Mouse (Mus musculus) brain, embryonic 14.5 days (tissue): ENCODE results near the gene Hic1.

ENCODE experiments used
- CTCF ChIP-seq: fragments of 200-500 bp; IDR thresholded peaks from 2 replicates; pipeline ENCODE4 v1.5.1; 2012; ENCODE audit warnings: inconsistent platforms, mild to moderate bottlenecking, moderate library complexity, borderline replicate concordance; ENCODE audit not compliant: insufficient read depth, insufficient read length; ENCODE audit errors: extremely low read depth
- POLR2A ChIP-seq: fragments of 200-500 bp; IDR thresholded peaks from 2 replicates; pipeline ENCODE4 v1.6.1; 2012; ENCODE audit warnings: mild to moderate bottlenecking, inconsistent platforms, borderline replicate concordance; ENCODE audit not compliant: poor library complexity, insufficient read depth, insufficient read length, severe bottlenecking; ENCODE audit errors: extremely low read depth

GRCm38 (mm10) chr11:75166861-75167642 is 2.3 kb downstream of the Hic1 start:
- no peak for TF ChIP-seq CTCF
- TF ChIP-seq POLR2A: no peak
